Mouse (Mus musculus): ENCODE data around the gene Ccdc84.
"Not testable (repeated sequence)": the region's sequence is repeated elsewhere in the genome, so short reads cannot be mapped to it uniquely, and the experiment has no call there.

Gene Ccdc84

GRCm38 (mm10) chr9:44361931-44362330, 56.4 kb downstream of the Ccdc84 start:
- DNase-seq (ENCODE audit: low read depth, low spot score) = not testable (repeated sequence)

- peak; percentile 91 for DNase-seq (ENCODE audit: low read depth, low spot score)
Observed at GRCm38 (mm10) chr9:44361190-44361917, 57.0 kb downstream of the Ccdc84 start, which contains the start of gene Vps11. Vps11 (minus strand) TSS chr9:44361670.
